Mouse (Mus musculus) lung, postnatal 0 days (tissue): ENCODE data around the gene Atg10. TPM values are rescaled to one million over a fixed set of nuclear protein-coding genes. Genes with fewer than 3 reads are reported as not detected.

Experiments used
- ATAC-seq: fragments of 200-750 bp; cut with Nextera tagmentation; 2 replicates; pipeline ENCODE4 v1.8.0; 2017; ENCODE audit warnings: moderate library complexity
- DNase-seq: peaks from one replicate; pipeline ENCODE4 v3.0.0-alpha.2; 2016; ENCODE audit warnings: low spot score
- H3K27ac ChIP-seq: fragments of 300-500 bp; sonication (generic); 2 replicates; pipeline ENCODE4 v1.5.1; 2014; ENCODE audit warnings: antibody characterized with exemption, mild to moderate bottlenecking, low read length, mixed read lengths
- H3K27me3 ChIP-seq: fragments of 300-500 bp; sonication (generic); replicated peaks from 2 replicates; pipeline ENCODE4 v1.6.1; 2014; ENCODE audit warnings: low read length, mixed read lengths; ENCODE audit not compliant: insufficient read depth
- H3K36me3 ChIP-seq: fragments of 300-500 bp; sonication (generic); 2 replicates; pipeline ENCODE4 v1.6.1; 2014; ENCODE audit warnings: low read length, mixed read lengths; ENCODE audit not compliant: insufficient read depth
- H3K4me1 ChIP-seq: fragments of 300-500 bp; sonication (generic); 2 replicates; pipeline ENCODE4 v1.6.1; 2014; ENCODE audit warnings: antibody characterized with exemption, low read depth, low read length, mixed read lengths; ENCODE audit not compliant: insufficient read depth
- H3K4me2 ChIP-seq: fragments of 300-500 bp; sonication (generic); replicated peaks from 2 replicates; pipeline ENCODE4 v1.6.1; 2014; ENCODE audit warnings: low read depth, mild to moderate bottlenecking, low read length, moderate library complexity, mixed read lengths
- H3K4me3 ChIP-seq: fragments of 300-500 bp; sonication (generic); 2 replicates; pipeline ENCODE4 v1.5.1; 2014; ENCODE audit warnings: low read depth, low read length
- H3K9ac ChIP-seq: fragments of 300-500 bp; sonication (generic); replicated peaks from 2 replicates; pipeline ENCODE4 v1.6.1; 2014; ENCODE audit warnings: low read depth, mild to moderate bottlenecking
- H3K9me3 ChIP-seq: fragments of 300-500 bp; sonication (generic); 2 replicates; pipeline ENCODE4 v1.6.1; 2016; ENCODE audit warnings: low read length, mixed read lengths
- CTCF ChIP-seq: IDR thresholded peaks from 2 replicates; pipeline ENCODE4 v1.5.1; 2016; ENCODE audit warnings: antibody characterized with exemption, mild to moderate bottlenecking
- EP300 ChIP-seq: IDR thresholded peaks from 2 replicates; pipeline ENCODE4 v1.6.1; 2016; ENCODE audit warnings: antibody characterized with exemption, mild to moderate bottlenecking, control low read depth
- WGBS: fragments of 180-500 bp; shearing (Covaris S2); extraction: QIAGEN DNeasy Blood & Tissue Kit; methylation state at CpG from one replicate; pipeline ENCODE4 v1.1.7; 2014; 5-methylcytosine and 5-hydroxymethylcytosine counted together
- polyA plus RNA-seq: library from polyadenylated mRNA; unstranded; fragments of >200 nt; fragmentation: Nextera tagmentation; extraction: Ambion mirVana; gene quantifications from 2 replicates; pipeline ENCODE4 v1.2.1, GENCODE M21; 2015

Atg10 gene
- polyA plus RNA-seq, 1 experiment from 2014 or later = 14.7 TPM

DNA sequence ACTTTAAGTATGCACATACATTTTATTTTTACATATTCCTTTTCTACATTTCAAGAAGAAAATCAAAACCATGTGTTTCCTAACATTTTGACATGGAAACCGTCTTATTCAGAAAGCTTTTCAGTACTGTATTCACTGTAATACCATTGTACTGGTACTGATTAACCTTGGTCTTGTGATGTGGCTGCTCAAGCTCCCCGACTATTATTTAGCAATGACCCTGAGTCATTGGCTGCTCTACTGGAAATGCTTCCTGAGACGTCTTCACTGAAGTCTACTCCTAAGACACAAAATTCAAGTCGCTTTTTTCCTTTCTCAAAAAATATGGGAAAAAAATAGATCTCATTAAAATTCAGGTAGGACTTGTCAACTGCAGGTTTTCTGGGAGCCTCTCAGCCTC lies 105.6 kb downstream of the Atg10 start:
- 86% methylated on average over 4 of the region's 4 CpGs for WGBS
- TF ChIP-seq CTCF = no peak
- no peak for TF ChIP-seq EP300
- no peak overlapping the region for H3K9ac ChIP-seq

DNA sequence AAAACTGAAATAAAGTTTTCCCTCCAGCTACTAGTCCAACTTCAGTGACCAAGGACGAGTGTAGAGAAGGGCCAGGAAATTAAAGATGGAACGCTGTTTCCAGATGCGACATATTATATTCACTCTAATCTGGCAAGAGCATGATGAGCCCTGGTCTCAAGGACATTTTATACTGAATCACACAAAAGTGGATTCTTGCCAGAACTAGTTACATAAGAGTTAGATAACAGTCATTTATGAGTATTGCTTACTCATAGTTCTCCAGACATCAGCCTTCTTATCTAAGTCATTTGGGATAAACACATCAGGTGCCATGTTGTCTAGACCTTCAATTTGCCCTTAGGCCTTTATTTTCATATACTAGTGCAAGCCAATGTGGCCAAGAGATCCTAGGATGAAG lies 108.9 kb downstream of the Atg10 start:
- Histone ChIP-seq H3K36me3 (no peaks in the 10 kb centered on the region), H3K9ac (no peak overlapping the region), H3K27me3 (no peaks in the 10 kb centered on the region), H3K9me3 (no peaks in the 10 kb centered on the region), H3K4me1 (no peaks in the 10 kb centered on the region), H3K4me2 (no peak overlapping the region), H3K4me3 (no peak overlapping the region), H3K27ac (no peak overlapping the region)
- no peak for DNase-seq
- no peak for TF ChIP-seq EP300
- TF ChIP-seq CTCF = no peak
- WGBS = 70% methylated on average over 3 of the region's 3 CpGs
- no peak for ATAC-seq

More for the DNA sequence above, 105.6 kb downstream of the Atg10 start:
- H3K36me3 ChIP-seq = no peaks in the 10 kb centered on the region
- no peak overlapping the region for H3K4me2 ChIP-seq
- no peak for ATAC-seq
- H3K27ac ChIP-seq = no peak overlapping the region
- H3K4me1 ChIP-seq = no peaks in the 10 kb centered on the region
- H3K4me3 ChIP-seq = no peak overlapping the region
- DNase-seq = no peak
- H3K9me3 ChIP-seq = no peaks in the 10 kb centered on the region
- no peaks in the 10 kb centered on the region for H3K27me3 ChIP-seq

DNA sequence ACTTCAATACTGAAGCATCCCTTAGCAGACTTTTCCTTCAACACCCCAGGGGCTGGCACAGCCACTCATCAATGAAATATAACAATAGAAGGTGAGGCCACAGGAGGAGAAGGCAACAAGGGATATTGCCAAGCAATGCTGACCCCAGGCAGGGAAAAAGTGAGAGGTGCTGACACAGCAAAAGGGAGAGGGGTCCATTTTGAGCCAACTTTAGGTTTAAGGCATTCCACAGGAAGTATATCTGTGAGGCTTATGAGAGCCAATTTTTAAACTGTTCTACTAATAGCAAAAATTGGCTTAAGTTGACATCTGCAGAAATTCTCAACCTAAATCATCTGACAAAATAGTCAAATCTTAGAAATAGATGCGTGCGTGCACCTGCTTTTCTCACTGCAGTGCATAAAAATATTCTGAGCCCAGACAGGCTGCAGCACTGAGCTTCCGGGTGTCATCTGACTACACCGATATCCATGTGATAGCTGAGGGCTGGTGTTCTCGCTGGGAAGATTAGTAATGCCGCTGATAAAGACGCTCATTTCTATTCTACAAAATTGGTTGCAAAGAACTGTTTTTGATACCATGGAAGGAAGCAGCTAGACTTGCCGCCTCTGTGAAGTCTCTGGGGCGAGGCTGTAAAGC lies 116.3 kb downstream of the Atg10 start:
- Histone ChIP-seq H3K27me3 (no peaks in the 10 kb centered on the region), H3K4me3 (no peak overlapping the region), H3K9me3 (no peaks in the 10 kb centered on the region), H3K4me2 (no peak overlapping the region), H3K36me3 (no peaks in the 10 kb centered on the region), H3K4me1 (no peaks in the 10 kb centered on the region), H3K27ac (no peak overlapping the region), H3K9ac (no peak overlapping the region)
- no peak for ATAC-seq
- 82% methylated on average over 9 of the region's 9 CpGs for WGBS
- TF ChIP-seq CTCF (no peak), EP300 (no peak)
- no peak for DNase-seq

DNA sequence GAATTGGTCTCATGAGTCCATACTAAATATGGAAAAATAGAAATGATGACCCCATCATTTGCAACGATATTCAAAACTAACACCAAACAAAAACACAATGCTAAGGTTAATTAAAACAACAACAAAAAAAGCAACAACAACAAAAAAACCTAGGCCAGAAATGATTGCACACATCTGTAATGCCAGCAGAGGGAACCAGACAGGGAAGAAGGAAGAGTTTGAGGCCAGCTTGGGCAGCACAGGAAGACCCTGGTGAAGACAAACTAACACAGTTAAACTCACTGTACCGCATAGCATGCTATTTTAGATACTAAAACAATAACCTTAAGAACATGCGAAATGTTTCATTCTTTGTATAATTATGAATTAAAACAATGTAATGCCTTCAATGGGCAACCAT lies 121.5 kb downstream of the Atg10 start:
- no peak overlapping the region for H3K4me3 ChIP-seq
- H3K9me3 ChIP-seq = no peaks in the 10 kb centered on the region
- no peaks in the 10 kb centered on the region for H3K27me3 ChIP-seq
- no peak overlapping the region for H3K9ac ChIP-seq
- no peak overlapping the region for H3K27ac ChIP-seq
- TF ChIP-seq CTCF (peak; percentile 39), EP300 (no peak)
- ATAC-seq (no peak), DNase-seq (no peak)
- WGBS = 87% methylated on average over 3 of the region's 3 CpGs
- H3K4me2 ChIP-seq = no peak overlapping the region
- no peaks in the 10 kb centered on the region for H3K36me3 ChIP-seq
- no peaks in the 10 kb centered on the region for H3K4me1 ChIP-seq

DNA sequence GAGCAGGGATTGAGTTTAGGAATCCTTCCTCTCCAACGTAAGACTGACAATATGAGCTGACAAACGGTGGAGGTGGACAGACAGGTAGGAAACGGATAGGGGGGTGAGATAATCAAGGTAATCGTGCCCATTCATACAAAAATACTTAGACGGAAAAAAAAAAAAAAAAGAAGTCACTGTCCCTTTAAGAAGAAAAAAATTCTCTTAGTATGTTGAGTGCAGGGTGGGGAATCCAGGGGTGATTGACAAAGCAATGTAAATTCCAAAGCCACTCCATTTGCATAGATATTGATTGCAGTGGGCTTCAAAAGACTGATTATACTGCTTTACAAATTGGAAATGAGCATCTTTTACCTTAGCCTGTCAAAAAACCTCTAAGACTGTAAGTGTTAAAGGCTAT lies 123.4 kb downstream of the Atg10 start:
- 60% methylated on average over 5 of the region's 5 CpGs for WGBS
- no peaks in the 10 kb centered on the region for H3K4me1 ChIP-seq
- ATAC-seq = no peak
- no peaks in the 10 kb centered on the region for H3K9me3 ChIP-seq
- no peaks in the 10 kb centered on the region for H3K27me3 ChIP-seq
- H3K4me3 ChIP-seq = no peak overlapping the region
- H3K36me3 ChIP-seq = no peaks in the 10 kb centered on the region
- no peak for DNase-seq
- no peak overlapping the region for H3K4me2 ChIP-seq
- no peak overlapping the region for H3K27ac ChIP-seq
- TF ChIP-seq CTCF (no peak), EP300 (no peak)
- H3K9ac ChIP-seq = no peak overlapping the region

DNA sequence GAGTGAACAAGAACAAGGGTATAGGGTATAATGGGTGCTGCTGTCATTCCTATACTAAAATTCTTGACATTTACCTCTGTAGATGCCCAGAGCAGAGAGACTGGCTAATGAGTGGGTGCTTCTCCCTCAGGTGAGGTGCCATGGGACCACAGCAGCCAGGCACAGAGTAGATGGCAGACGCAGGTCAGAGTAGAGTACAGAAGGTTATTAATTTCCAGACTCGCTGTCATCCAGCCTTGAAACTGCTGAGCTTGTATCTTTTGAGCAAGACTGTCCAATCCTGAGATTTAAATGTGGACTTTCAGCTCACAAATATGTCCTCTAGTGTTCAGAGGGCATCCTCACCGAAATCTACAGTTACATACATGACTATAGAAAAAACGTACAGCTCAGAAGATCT lies 128.9 kb downstream of the Atg10 start:
- DNase-seq (no peak), ATAC-seq (no peak)
- Histone ChIP-seq H3K36me3 (no peaks in the 10 kb centered on the region), H3K4me3 (no peak overlapping the region), H3K9ac (no peak overlapping the region), H3K27me3 (no peaks in the 10 kb centered on the region), H3K4me2 (no peak overlapping the region), H3K4me1 (no peaks in the 10 kb centered on the region), H3K9me3 (no peaks in the 10 kb centered on the region), H3K27ac (peak overlapping the region; percentile 57; the same call in 1 of the 2 replicates)
- no peak for TF ChIP-seq EP300
- no peak for TF ChIP-seq CTCF
- 78% methylated on average over 4 of the region's 4 CpGs for WGBS

DNA sequence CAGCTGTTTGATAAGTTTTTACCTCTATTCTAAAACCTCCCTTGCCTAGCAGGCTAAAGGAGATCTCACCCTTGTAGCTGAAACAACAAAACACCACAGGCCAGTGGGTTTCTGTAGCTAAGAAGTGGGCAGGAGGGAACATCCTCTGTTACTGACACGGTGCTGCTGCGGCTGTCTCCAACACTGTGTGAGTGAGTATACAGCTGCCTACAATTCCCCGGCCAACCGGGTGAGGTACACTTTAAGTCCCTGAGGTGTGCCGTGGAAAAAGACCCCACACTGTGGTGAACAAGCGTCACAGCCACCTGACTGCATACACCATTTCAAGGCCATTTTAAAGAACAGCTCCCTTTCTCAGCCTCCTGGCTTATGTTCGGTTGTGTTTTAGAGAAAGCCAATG lies 129.6 kb downstream of the Atg10 start:
- peak; percentile 62 for ATAC-seq
- WGBS = 28% methylated on average over 7 of the region's 7 CpGs
- Histone ChIP-seq H3K4me3 (no peak overlapping the region), H3K9me3 (no peaks in the 10 kb centered on the region), H3K27me3 (no peaks in the 10 kb centered on the region), H3K4me2 (no peak overlapping the region), H3K27ac (peak overlapping the region; percentile 57), H3K9ac (no peak overlapping the region), H3K4me1 (no peaks in the 10 kb centered on the region), H3K36me3 (no peaks in the 10 kb centered on the region)
- TF ChIP-seq EP300 (no peak), CTCF (no peak)
- peak; percentile 43 for DNase-seq
